Mouse (Mus musculus) embryonic facial prominence, embryonic 14.5 days (tissue): ENCODE measurements around the gene Pfdn4. TPM values are rescaled to one million over a fixed set of nuclear protein-coding genes. Genes with fewer than 3 reads are reported as not detected.

ENCODE experiments used
- ATAC-seq: fragments of 200-750 bp; cut with Nextera tagmentation; 2 replicates; pipeline ENCODE4 v1.8.0; 2017; ENCODE audit warnings: low read depth, moderate number of reproducible peaks, moderate TSS enrichment
- DNase-seq: peaks from one replicate; pipeline ENCODE4 v3.0.0-alpha.2; 2015; ENCODE audit warnings: low spot score
- H3K27ac ChIP-seq: fragments of 300-500 bp; sonication (generic); replicated peaks from 2 replicates; pipeline ENCODE4 v1.5.1; 2014; ENCODE audit warnings: low read depth, mild to moderate bottlenecking, low read length, moderate library complexity
- H3K27me3 ChIP-seq: fragments of 300-500 bp; sonication (generic); replicated peaks from 2 replicates; pipeline ENCODE4 v1.6.1; 2014; ENCODE audit warnings: low read length; ENCODE audit not compliant: control insufficient read depth, insufficient read depth
- H3K36me3 ChIP-seq: fragments of 300-500 bp; sonication (generic); 2 replicates; pipeline ENCODE4 v1.6.1; 2014; ENCODE audit warnings: low read length, mixed read lengths; ENCODE audit not compliant: control insufficient read depth, insufficient read depth
- H3K4me1 ChIP-seq: fragments of 300-500 bp; sonication (generic); 2 replicates; pipeline ENCODE4 v1.6.1; 2014; ENCODE audit warnings: antibody characterized with exemption, low read length; ENCODE audit not compliant: control insufficient read depth, insufficient read depth
- H3K4me2 ChIP-seq: fragments of 300-500 bp; sonication (generic); 2 replicates; pipeline ENCODE4 v1.6.1; 2014; ENCODE audit warnings: low read depth, mild to moderate bottlenecking, low read length, moderate library complexity, mixed read lengths
- H3K4me3 ChIP-seq: fragments of 300-500 bp; sonication (generic); 2 replicates; pipeline ENCODE4 v1.5.1; 2014; ENCODE audit warnings: low read depth, mild to moderate bottlenecking, low read length
- H3K9ac ChIP-seq: fragments of 300-500 bp; sonication (generic); 2 replicates; pipeline ENCODE4 v1.6.1; 2014; ENCODE audit warnings: low read depth, mild to moderate bottlenecking, low read length, moderate library complexity, mixed read lengths
- H3K9me3 ChIP-seq: fragments of 300-500 bp; sonication (generic); 2 replicates; pipeline ENCODE4 v1.6.1; 2016; ENCODE audit warnings: low read length; ENCODE audit not compliant: control insufficient read depth
- WGBS: fragments of 180-500 bp; shearing (Covaris S2); extraction: QIAGEN DNeasy Blood & Tissue Kit; methylation state at CpG from one replicate; pipeline ENCODE4 v1.1.7; 2014; 5-methylcytosine and 5-hydroxymethylcytosine counted together
- polyA plus RNA-seq: library from polyadenylated mRNA; unstranded; fragments of >200 nt; fragmentation: Nextera tagmentation; extraction: Ambion mirVana; gene quantifications from 2 replicates; pipeline ENCODE4 v1.2.1, GENCODE M21; 2014

Pfdn4 gene
- polyA plus RNA-seq, 1 experiment from 2014 or later: 87.6 TPM

DNA sequence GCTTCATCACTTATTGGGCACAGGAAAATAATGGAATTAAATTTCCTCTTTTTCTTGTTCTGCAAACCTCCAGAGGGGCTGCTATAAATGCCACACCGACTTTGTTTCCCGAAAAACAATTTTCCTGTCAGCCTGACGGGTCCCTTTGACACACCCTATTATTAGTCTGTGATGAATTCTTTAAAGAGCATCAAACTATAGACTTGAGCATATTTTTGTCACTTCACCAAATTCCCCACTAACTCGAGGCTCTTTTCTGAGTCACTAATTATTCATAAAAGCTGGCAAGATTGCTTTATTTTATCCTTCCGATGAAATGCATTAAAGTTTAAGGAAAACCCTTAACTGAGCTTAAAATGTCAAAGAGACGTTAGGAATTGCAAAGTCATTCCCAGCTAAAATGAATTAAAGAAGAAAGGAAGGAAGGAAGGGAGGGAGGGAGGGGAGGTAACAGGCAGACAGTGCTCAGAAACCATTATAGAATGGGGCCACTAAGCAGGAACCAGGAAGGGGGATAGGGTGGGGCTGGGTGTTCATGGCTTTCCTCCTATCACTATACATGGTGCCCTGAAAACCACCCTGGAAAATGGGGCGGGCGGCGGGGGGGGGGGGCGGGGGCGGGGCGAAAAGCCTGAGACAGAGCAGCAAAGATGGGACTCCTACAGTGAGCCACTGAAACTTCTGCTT lies 38.0 kb downstream of the Pfdn4 start:
- no peak overlapping the region for H3K4me2 ChIP-seq
- H3K9me3 ChIP-seq: no peaks in the 10 kb centered on the region
- DNase-seq (no peak), ATAC-seq (peak; percentile 78; the same call in 1 of the 2 replicates)
- no peak overlapping the region for H3K27ac ChIP-seq
- no peak overlapping the region for H3K9ac ChIP-seq
- H3K4me3 ChIP-seq: no peak overlapping the region
- H3K4me1 ChIP-seq: no peaks in the 10 kb centered on the region
- 50% methylated on average over 11 of the region's 12 CpGs for WGBS
- H3K36me3 ChIP-seq: no peaks in the 10 kb centered on the region
- no peaks in the 10 kb centered on the region for H3K27me3 ChIP-seq

GRCm38 (mm10) chr2:170534803-170535174 lies 38.6 kb downstream of the Pfdn4 start:
- Histone ChIP-seq H3K9ac (no peak overlapping the region), H3K27me3 (no peaks in the 10 kb centered on the region), H3K4me1 (no peaks in the 10 kb centered on the region), H3K27ac (no peak overlapping the region), H3K36me3 (no peaks in the 10 kb centered on the region), H3K4me3 (no peak overlapping the region), H3K9me3 (no peaks in the 10 kb centered on the region), H3K4me2 (no peak overlapping the region)
- DNase-seq (no peak), ATAC-seq (no peak)
- WGBS: 90% methylated on average over 11 of the region's 11 CpGs

GRCm38 (mm10) chr2:170535841-170536240 lies 39.6 kb downstream of the Pfdn4 start:
- H3K4me1 ChIP-seq: no peaks in the 10 kb centered on the region
- no peaks in the 10 kb centered on the region for H3K27me3 ChIP-seq
- no peaks in the 10 kb centered on the region for H3K36me3 ChIP-seq
- no peak overlapping the region for H3K27ac ChIP-seq
- DNase-seq (no peak), ATAC-seq (no peak)
- no peak overlapping the region for H3K4me3 ChIP-seq
- H3K9me3 ChIP-seq: no peaks in the 10 kb centered on the region
- H3K4me2 ChIP-seq: no peak overlapping the region
- no peak overlapping the region for H3K9ac ChIP-seq

DNA sequence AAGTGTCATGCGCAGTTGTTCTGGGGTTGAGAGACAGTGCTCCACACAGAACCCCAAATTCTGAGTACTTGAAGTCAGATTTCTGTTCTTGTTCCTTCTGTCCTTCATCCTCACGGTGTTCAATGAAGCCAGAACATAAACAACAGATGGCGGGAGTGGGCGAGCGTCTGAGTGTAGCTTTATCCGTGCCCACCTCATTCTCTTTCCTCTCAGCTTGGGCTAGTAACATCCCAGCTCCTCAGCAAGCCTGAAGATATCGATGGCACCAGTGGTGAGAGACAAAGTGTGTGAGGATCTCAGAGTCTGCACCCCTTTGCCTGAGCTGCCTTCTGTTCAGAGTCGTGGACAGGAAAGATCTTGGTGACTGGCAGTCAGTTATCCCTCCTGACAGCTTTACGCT lies 43.0 kb downstream of the Pfdn4 start:
- no peaks in the 10 kb centered on the region for H3K9me3 ChIP-seq

DNA sequence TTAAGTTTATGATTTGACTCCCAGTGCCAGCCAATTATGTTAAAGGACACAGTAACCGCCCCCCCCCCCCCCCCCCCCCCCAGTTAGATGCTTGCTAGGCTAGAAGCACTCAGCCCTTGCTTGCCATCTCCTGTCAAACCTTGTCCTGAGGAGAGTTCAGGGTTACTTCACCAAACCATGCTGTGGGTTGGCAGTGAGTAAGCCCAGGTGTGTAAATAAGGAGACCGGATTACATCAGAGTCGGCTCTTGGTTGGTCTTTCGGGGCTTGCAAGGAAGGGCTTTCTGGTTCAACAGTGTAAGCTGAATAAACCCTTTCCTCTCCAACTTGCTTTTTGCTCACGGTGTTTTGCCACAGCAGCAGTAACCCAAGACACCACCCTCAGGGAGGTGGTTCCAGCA lies 47.4 kb downstream of the Pfdn4 start:
- Histone ChIP-seq H3K36me3 (no peaks in the 10 kb centered on the region), H3K9me3 (no peaks in the 10 kb centered on the region), H3K4me1 (peaks cover 14% of the 10 kb centered on the region; the same call in 1 of the 2 replicates), H3K9ac (no peak overlapping the region), H3K27me3 (no peaks in the 10 kb centered on the region), H3K4me2 (no peak overlapping the region), H3K27ac (no peak overlapping the region), H3K4me3 (no peak overlapping the region)
- DNase-seq: no peak
- peak; percentile 31; the same call in 1 of the 2 replicates for ATAC-seq
- 57% methylated on average over 4 of the region's 5 CpGs for WGBS

More for the DNA sequence above, 43.0 kb downstream of the Pfdn4 start:
- H3K27ac ChIP-seq: no peak overlapping the region
- no peak overlapping the region for H3K9ac ChIP-seq
- no peak overlapping the region for H3K4me2 ChIP-seq
- ATAC-seq (no peak), DNase-seq (no peak)
- no peak overlapping the region for H3K4me3 ChIP-seq
- 85% methylated on average over 9 of the region's 9 CpGs for WGBS
- no peaks in the 10 kb centered on the region for H3K27me3 ChIP-seq
- no peaks in the 10 kb centered on the region for H3K4me1 ChIP-seq
- no peaks in the 10 kb centered on the region for H3K36me3 ChIP-seq

- Histone ChIP-seq H3K9me3 (no peaks in the 10 kb centered on the region), H3K27me3 (no peaks in the 10 kb centered on the region), H3K27ac (no peak overlapping the region), H3K4me3 (no peak overlapping the region), H3K9ac (no peak overlapping the region), H3K4me2 (no peak overlapping the region), H3K4me1 (peaks cover 14% of the 10 kb centered on the region; the same call in 1 of the 2 replicates), H3K36me3 (no peaks in the 10 kb centered on the region)
- 83% methylated on average over 3 of the region's 3 CpGs for WGBS
- ATAC-seq (0 out of 2 replicates have a peak, but pooled peaks have one; percentile 60), DNase-seq (peak; percentile 45)
Observed at GRCm38 (mm10) chr2:170544159-170544558, 47.9 kb downstream of the Pfdn4 start.

GRCm38 (mm10) chr2:170544950-170545349 lies 48.7 kb downstream of the Pfdn4 start:
- ATAC-seq: no peak
- Histone ChIP-seq H3K4me2 (no peak overlapping the region), H3K27me3 (no peaks in the 10 kb centered on the region), H3K4me1 (peaks cover 18% of the 10 kb centered on the region), H3K36me3 (no peaks in the 10 kb centered on the region), H3K4me3 (no peak overlapping the region), H3K9ac (no peak overlapping the region), H3K9me3 (no peaks in the 10 kb centered on the region), H3K27ac (no peak overlapping the region)
- no peak for DNase-seq
- 80% methylated on average over 7 of the region's 7 CpGs for WGBS

- no peak for DNase-seq
- ATAC-seq: no peak
- Histone ChIP-seq H3K27ac (no peak overlapping the region), H3K4me2 (no peak overlapping the region), H3K9ac (no peak overlapping the region), H3K36me3 (no peaks in the 10 kb centered on the region), H3K4me3 (no peak overlapping the region), H3K27me3 (no peaks in the 10 kb centered on the region), H3K4me1 (peaks cover 23% of the 10 kb centered on the region), H3K9me3 (no peaks in the 10 kb centered on the region)
- 57% methylated on average over 4 of the region's 4 CpGs for WGBS
Observed at GRCm38 (mm10) chr2:170545745-170546144, 49.5 kb downstream of the Pfdn4 start.

DNA sequence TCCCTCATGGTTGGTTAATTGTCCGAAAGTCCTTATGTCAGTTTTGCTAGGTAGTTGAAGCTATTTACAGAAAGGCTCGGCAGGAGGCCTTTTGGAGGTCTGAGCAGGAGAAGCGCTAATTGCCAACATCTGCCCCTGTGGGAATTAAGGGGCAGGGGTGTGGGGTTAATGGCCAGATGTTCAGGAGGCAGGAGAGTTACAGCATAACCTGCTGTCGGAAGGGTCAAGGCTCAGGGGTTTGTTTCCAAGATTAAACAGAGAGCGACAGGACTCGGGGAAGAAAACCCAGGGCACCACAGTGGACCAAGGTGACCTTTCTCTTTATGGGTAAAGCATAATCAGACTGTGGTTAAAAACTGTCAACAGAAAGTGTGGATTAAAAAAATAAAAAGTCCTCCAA lies 51.3 kb downstream of the Pfdn4 start:
- Histone ChIP-seq H3K4me1 (peaks cover 26% of the 10 kb centered on the region), H3K36me3 (no peaks in the 10 kb centered on the region), H3K27ac (no peak overlapping the region), H3K4me3 (no peak overlapping the region), H3K9me3 (no peaks in the 10 kb centered on the region), H3K27me3 (no peaks in the 10 kb centered on the region), H3K9ac (no peak overlapping the region), H3K4me2 (no peak overlapping the region)
- peak; percentile 44 for DNase-seq
- 18% methylated on average over 6 of the region's 6 CpGs for WGBS
- ATAC-seq: no peak
